Mouse (Mus musculus): ENCODE results near the gene Gja3.
"Not testable (repeated sequence)": the region's sequence is repeated elsewhere in the genome, so short reads cannot be mapped to it uniquely, and the experiment has no call there.

Gja3 gene

GRCm38 (mm10) chr14:57034135-57034534 is 23.8 kb downstream of the Gja3 start:
- no peak for DNase-seq (ENCODE audit: low read depth)

GRCm38 (mm10) chr14:57032850-57033249 is 25.1 kb downstream of the Gja3 start:
- DNase-seq (ENCODE audit: low read depth): peak; percentile 5

- no peak for DNase-seq (ENCODE audit: low read depth)
These were observed 39.5 kb downstream of the Gja3 start for GRCm38 (mm10) chr14:57018436-57018835.

GRCm38 (mm10) chr14:57016806-57017205 is 41.1 kb downstream of the Gja3 start:
- DNase-seq (ENCODE audit: low read depth): not testable (repeated sequence)

- no peak for DNase-seq (ENCODE audit: low read depth)
These were observed 69.3 kb downstream of the Gja3 start for GRCm38 (mm10) chr14:56988621-56989020.

All from 416B (cell line).